Mouse (Mus musculus) gastrocnemius, postnatal 10 days (tissue): Measurements from ENCODE around the gene Platr17. TPM values are rescaled to one million over a fixed set of nuclear protein-coding genes. Genes with fewer than 3 reads are reported as not detected.
"Not testable (repeated sequence)": the region's sequence is repeated elsewhere in the genome, so short reads cannot be mapped to it uniquely, and the experiment has no call there.

Source experiments
- DNase-seq: peaks from one replicate; pipeline ENCODE4 v3.0.0; 2021; ENCODE audit warnings: mixed read lengths
- total RNA-seq, 2 experiments: library from RNA; stranded (reverse); gene quantifications; 2 replicates each; pipeline ENCODE4 v1.2.3; 2021

Platr17 gene
- total RNA-seq, 2 experiments from 2014 or later = not detected

- not testable (repeated sequence) for DNase-seq
These were observed 854 bp upstream of the Platr17 start for GRCm38 (mm10) chr17:33903911-33904651.

DNA sequence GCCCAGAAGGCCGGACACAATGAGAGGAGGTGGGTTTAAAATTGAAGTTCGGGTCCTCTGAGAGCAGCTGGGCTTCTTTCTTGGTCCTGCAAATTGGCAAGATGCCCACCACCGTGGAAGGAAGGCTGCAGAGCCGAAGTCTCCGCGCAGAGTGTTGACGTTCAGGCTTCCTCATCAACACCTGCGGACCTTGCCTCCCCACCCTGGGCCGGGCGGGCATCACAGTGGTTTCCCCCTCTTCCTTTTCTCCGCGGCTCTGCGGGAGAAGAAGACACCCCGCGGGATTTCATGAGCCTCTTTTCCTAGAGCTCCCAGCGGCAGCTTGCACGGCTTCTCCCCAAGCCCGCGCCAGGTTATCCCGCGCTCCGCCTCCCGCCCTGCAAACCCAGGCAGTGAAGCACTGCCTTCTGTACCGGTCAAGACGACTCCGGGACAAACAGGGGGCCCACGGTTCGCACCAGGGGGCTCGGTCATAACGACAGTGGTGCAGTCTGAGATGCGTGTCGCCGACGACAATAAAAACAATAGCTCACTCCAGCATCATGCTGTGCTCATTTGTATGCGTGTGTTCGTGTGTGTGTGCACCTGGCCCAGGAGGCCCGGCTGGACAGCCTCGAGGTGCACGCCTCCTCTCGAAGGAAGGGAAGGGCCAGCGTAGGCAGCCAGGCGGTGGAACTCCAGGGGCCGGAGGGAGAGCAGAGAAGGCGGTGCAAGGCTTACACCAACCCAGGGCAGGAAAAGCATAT is 3.6 kb downstream of the Platr17 start:
- peak; percentile 43 for DNase-seq

DNA sequence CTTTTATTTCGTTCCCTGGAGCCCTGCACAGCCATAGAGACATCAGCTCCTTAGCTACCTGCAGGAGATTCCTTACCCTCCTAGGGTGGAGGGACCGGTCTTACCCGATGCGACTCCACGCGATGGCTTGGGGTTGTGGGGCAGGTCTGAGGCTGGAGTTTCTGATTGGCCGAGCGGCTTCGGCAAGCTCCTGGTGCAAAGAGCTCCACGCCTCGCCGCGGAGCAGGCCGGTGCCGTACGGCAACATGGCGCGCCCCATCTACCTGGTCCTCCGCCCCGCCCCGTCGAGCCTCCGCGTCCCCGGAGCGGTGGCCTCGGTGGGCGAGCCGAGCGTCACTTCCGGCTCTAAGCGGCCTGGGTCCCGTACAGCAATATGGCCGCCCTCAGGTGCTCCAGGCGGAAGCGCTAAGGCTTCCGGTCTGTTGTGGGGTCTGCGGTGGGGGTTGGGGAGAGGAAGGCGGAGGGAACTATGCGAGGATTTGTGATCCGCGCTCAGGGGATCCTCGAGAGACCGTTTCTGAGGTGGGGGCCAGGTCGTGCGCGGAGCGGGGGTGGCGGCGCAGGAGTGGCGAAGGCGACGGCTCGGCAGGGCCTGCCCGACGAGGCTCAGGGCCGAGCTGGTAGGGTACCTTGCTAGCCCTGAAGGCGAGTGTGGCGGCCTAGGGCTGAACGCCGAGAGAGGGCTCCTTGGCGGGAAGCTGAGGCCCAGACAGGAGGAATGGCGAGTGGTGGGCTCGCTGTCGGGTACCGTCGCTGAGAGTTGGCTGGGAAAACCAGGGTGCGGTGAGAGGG is 4.3 kb downstream of the Platr17 start, which contains the start of gene Daxx:
Gene Daxx (plus strand): TSS at position 338 of the 792 bp plus-strand sequence.
- peak; percentile 98 for DNase-seq

- no peak for DNase-seq
These were observed 4.9 kb downstream of the Platr17 start for GRCm38 (mm10) chr17:33909869-33910250.

- DNase-seq = no peak
These were observed 5.6 kb downstream of the Platr17 start for GRCm38 (mm10) chr17:33910346-33911051.

DNA sequence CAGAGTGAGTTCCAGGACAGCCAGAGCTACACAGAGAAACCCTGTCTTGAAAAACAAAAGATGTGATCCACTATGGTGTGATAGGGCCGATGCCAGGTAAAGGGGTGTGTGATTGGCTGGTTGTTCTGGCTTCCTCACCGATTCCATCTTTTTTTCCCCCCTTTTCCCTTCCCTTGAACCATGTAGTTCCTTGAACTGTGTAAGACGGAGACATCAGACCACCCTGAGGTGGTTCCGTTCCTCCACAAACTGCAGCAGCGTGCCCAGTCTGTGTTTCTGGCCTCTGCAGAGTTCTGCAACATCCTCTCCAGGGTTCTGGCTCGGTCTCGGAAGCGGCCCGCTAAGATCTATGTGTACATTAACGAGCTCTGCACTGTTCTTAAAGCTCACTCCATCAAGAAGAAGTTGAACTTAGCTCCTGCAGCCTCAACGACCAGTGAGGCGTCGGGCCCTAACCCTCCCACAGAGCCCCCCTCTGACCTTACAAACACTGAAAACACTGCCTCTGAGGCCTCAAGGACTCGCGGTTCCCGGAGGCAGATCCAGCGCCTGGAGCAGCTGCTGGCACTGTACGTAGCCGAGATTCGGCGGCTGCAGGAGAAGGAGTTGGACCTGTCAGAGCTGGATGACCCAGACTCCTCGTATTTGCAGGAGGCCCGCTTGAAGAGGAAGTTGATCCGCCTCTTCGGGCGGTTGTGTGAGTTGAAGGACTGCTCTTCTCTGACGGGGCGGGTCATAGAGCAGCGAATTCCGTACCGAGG is 6.3 kb downstream of the Platr17 start:
- no peak for DNase-seq

- no peak for DNase-seq
These were observed 7.0 kb downstream of the Platr17 start for GRCm38 (mm10) chr17:33911813-33912414.

- DNase-seq = no peak
These were observed 8.3 kb downstream of the Platr17 start for GRCm38 (mm10) chr17:33913264-33913663.

- no peak for DNase-seq
These were observed 9.0 kb downstream of the Platr17 start for GRCm38 (mm10) chr17:33913905-33914304.

DNA sequence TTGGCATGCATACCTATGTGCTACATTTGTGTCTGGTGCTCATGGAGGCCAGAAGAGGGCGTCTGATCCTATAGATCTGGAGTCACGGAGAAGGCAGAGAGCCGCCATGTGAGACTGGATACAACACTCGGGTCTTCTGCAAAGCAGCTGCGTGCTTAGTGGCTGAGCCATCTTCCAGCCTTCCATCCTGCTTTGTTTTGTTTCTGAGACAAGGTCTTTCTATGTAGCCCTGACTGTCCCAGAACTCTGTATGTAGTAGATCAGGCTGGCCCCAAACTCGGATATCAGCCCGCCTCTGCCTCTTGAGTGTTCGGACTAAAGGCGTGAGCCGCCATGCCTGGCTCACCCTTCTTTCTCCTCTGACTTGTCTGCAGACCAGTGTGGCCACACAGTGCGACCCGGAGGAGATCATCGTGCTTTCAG is 10.0 kb downstream of the Platr17 start:
- no peak for DNase-seq

DNA sequence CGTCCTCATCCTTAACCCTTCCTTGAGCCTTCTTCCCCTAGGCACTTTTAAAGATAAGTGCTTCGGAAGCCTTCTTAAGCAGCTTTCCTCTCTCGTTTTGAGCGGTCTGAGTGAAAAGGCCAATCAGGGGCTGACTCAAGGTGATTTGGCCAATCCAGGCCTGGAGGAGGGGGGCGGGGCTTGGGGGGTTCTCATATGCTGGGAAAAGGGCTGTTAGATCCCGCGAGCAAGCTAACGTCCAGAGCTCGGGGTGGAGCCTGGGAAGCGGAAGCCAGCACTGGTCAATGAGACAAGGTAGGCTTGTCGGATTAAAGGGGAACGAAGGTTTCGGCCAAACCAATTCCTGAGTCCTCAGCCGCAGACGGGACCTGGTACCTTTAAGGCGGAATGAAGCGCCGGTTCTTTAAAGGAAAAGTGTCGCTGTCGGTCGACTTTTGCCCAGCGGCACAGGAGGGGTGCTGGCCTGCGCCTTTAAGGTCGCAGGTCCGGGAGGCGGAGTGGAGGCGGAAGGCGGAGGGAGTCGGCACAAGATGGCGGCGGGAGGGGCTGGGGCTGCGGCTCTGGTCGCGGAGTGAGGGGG is 10.8 kb downstream of the Platr17 start, which contains the start of the genes Tapbp and Zbtb22:
Gene Tapbp (plus strand): TSS at position 229 of the 580 bp plus-strand sequence.
Gene Zbtb22 (plus strand): TSS at position 234 of the 580 bp plus-strand sequence.
- DNase-seq = peak; percentile 91

DNA sequence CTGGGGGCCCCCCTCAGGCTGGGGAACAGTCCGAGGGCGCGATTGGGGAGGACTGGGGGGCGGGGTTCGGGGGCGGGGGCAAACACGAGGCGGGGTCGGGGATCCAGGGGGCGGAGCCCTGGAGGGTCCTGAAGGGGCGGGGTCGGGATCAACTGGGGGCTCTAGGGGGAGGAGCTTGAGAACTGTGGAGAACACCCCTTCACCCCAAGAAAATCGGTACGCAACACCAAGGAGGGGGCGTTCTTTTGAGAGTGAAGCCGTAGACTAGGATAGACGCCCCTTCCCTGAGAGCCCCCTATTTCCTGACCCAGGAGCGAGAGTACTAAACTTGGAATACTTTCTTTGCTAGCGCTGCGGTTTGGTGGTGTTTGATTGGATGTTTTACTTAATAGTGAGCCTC is 11.4 kb downstream of the Platr17 start:
- no peak for DNase-seq

DNA sequence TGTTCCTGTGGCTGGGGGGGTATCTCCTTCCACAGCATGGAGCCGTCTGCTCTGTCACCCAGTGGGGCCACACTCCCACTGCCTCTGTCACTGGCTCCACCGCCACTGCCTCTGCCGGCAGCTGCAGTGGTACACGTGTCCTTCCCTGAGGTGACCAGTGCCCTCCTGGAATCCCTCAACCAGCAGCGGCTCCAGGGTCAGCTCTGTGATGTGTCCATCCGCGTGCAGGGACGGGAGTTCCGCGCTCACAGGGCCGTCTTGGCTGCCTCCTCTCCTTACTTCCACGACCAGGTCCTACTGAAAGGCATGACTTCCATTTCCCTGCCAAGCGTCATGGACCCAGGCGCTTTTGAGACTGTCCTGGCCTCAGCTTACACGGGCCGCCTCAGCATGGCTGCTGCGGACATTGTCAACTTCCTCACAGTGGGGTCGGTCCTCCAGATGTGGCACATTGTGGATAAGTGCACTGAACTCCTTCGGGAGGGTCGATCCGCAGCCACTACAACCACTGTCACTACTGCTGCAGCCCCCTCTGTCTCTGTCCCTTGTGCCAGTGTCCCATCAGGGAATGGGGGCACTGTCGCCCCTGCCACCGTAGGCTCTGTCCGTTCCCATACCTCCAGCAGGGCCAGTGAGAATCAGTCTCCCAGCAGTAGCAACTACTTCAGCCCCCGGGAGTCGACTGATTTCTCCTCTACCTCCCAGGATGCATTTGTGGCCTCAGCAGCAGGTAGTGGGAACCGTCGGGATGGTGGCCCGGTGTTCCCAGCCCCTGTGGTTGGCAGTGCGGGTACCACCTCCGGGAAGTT is 12.1 kb downstream of the Platr17 start:
- DNase-seq = no peak

DNA sequence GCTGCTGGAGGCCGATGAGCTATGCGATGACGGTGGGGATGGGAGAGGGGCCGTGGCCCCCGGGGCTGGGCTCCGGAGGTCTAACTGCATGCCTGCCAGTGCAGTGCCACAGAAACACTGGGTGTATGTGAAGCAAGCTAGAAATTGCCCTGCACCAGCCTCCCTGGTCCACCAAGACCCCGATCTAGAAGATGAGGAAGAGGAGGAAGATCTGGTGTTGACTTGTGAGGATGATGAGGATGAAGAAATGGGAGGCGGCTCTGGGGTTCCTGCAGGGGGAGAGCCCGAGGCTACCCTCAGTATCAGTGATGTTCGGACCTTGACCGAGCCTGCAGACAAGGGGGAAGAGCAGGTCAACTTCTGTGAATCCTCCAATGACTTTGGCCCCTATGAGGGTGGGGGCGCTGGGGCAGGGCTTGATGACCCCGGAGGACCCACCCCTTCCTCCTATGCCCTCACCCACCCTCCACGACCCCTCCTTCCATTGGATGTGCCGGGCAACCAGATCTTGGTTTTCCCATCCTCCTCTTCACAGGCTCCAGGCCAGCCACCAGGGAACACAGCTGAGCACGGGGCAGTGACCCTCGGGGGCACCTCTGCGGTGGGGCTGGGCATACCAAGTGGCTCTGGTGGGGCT is 12.8 kb downstream of the Platr17 start:
- no peak for DNase-seq

DNA sequence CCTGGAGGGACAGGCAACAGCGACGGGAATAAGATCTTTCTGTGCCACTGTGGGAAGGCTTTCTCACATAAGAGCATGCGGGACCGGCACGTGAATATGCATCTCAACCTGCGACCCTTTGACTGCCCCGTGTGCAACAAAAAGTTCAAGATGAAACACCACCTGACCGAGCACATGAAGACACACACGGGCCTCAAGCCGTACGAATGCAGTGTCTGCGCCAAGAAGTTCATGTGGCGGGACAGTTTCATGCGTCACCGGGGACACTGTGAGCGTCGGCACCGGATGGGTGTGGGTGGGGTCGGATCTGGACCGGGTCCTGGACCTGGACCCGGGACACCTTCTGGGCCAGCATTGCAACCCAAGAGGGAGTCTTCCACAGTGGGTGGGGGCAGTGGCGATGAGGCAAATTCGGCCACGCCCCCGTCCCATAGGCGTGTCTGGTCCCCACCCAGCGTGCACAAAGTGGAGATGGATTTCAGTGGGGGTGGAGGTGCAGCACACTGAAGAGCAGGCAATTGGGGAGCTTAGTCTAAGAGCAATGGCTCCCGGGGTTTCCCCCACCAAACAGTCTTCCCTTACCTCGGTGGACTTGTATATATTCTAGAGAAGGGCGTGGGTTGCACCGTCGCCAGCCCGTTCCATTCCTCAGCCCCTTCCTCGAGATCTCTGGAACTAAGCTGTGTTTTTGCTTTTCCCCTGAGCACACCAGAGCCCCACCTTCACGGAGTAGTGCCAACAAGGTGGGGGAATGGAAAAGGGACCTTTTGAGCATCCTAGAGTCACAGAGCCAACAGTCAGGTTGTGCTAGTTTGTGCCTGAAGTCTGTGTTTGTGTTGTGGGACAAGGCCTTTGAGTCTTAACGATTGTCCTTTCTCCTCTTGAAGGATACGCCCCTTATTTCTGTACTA is 13.6 kb downstream of the Platr17 start:
- no peak for DNase-seq

GRCm38 (mm10) chr17:33919351-33920281 is 14.7 kb downstream of the Platr17 start:
- DNase-seq = peak; percentile 55
